Mouse (Mus musculus) ovary, adult 18-20 months (tissue): ENCODE measurements around the gene Lipe.
"Not testable (repeated sequence)": the region's sequence is repeated elsewhere in the genome, so short reads cannot be mapped to it uniquely, and the experiment has no call there.

Experiments used
- DNase-seq: peaks from one replicate; pipeline ENCODE4 v3.0.0; 2022; ENCODE audit warnings: low spot score, mixed read lengths

Lipe gene

DNA sequence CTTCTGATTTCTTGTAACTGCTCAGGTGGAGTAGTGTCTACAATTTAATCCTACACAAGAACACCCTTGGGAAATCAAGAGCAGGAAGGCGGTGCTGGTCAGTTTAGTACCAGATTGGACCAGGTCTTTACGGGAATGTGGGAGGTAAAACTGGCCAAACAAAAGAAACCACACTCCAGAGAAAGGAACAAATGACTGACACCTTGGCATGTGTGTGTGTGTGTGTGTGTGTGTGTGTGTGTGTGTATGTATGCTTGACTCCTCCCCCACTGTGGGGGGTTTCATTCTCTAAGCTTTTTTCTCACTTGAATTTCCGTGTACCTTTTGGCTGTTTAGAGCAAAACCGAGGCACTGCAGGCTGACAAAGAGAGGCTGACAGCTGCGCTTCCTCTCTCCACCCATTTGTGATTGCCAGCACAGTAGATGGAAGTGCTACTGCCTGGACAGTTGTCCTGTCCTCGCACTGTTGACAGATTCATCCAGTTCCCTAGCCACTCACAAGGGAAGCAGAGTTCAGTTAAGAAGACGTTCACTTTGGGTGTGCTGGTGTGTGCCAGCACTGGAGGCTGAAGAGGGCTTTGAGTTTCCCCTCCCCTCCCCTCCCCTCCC, 14.4 kb upstream of the Lipe start, which contains the start of gene Cxcl17:
Gene Cxcl17 (minus strand): TSS at position 54 of the 609 bp plus-strand sequence.
- no peak for DNase-seq

DNA sequence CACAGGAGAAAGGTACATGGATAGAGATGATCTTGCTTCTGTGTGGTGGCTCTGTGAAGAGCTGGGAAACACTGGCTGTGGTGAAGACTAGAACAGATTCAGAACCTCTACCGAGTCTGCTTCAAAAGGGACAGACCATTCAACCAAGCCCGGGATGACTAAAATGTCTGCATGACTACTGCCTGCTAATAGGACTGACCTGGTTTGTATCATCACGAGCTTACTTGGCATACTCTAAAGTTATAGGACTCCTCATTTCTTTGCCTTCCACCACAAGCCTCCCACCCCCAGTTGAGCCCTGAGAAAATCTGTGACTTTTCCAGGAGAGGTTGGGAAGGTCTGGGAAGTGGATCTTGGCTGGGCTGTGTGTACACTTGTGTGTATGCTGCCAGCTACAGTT, 13.4 kb upstream of the Lipe start:
- DNase-seq = no peak

DNA sequence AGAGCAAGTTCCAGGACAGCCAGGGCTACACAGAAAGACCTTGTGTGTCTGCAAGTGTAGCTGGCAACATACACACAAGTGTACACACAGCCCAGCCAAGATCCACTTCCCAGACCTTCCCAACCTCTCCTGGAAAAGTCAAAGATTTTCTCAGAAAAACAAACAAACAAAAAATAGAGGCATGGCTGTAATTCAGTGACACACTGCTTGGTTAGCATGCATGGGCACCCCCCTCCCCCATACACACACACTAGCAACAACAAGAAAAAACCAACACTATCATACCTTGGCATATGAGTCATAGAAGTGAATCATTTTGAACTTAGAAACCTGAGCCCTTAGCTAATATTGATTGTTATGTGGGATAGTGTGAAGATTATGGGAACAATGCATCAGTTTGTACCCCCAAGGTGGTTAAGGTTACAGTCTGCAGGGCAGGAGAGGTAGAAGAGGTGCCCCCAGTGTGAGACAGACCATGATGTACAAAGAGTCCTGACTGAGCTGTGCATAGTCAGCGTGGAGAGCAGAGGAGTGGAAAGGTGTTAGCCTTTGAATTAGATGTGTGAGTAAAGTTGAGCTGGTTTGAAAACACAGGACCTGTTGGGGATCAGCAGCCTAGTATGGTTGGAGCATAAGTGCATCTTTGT, 12.6 kb upstream of the Lipe start:
- no peak for DNase-seq

DNA sequence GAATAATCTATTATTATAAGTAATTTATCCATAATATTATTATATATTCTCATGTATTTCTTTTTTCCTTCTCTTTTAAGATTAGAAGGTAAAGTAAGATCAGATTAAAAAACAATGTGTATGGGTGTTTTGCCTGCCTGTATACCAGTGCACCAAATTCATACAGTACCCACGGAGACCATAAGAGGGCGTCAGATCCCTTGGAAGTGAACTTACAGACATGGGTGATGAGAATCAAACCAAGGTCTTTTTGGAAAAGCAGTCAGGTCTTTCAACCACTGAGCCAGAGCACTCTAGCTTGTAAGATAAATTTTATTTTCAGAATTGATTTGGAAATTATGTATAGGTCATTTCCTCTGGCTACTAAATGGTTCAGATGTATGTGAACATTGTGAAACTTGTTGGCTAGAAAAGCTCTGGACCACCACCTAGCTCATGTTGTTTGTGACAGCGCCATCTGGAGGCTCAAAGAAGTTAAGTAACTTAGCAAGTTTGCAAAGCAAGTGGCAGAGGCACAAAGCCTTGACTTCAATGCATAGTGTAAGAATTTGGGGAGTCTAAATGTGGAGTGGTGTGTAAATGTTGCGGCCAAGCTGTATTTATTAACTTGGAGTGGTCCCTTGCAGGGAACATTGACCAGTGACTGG, 10.7 kb upstream of the Lipe start:
- DNase-seq = no peak

DNA sequence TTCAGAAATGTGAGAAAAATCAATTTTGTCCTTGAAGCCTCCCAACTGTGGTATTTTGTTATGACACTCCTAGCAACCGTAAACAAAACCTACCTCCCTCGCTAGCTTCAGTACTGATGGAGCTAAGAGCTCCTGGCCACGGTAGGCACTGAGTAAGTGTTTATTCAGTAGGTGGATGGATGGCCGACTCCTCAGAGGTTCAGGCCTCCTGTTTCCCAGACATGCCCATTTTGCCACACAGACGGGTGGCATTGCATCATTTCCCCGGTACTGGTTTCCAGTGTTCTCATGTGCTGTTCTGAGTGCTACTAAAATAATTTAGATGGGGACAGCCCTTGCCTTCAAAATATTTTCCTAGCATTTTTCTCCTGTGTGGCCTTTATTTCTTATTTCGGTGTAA, 8.0 kb upstream of the Lipe start:
- DNase-seq = no peak

DNA sequence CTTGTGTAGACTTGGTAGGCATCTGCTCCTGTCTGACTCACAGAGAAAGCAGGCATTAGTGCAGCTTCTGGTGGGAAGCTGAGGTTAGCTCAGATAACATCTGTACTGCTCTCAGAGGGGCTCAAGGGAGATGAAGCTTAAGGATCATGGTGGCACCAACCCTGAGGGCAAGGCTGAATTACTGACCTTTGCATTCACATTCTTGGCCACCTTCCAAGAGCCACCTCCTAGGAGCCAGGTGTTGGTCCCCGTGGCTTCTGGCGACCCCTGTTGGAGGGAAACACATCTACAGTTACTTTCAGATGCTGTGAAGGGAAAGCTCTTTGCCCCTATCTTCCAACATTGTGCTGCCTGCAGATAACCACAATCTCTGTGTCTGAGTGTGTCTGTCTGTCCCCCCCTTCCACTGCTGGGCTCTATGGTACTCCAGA, 4.2 kb upstream of the Lipe start:
- no peak for DNase-seq

DNA sequence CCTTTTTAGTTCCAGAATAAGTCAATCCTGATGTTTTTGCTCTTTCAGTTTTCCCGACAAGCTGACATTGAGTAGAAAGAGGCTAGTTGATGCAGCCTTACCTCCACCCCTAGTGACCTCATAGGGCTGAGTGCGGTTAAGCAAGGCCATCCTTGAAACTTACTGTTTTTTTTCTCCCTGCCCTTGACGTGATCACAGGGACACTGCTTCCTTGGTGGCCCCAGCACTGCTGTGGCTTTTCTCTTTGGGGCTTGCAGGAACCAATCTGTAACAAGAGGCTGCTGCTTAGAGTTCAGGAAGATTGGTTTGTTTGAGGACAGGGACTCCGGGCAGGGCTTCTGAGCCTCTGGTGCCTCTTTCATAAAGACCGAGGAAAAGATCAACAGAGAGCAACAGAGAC, 3.5 kb upstream of the Lipe start:
- DNase-seq = no peak

DNA sequence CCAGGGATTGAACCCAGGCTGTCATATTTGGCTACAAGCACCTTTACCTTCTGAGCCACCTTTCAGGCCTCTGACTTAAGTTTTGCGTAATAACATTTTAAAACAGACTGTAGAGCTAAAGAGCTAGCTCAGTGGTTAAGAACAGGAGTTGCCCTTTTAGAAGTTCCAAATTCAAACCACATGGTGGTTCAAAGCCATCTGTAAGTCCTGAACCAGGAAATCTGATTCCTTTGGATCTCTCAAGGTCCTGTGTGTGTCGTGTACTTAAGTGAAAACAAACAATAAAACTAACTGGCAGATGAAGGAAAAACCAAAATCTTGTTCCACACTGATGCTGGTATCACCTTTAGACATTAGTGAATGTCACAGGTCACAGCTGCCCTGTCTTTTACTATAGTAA, 3.0 kb upstream of the Lipe start:
- no peak for DNase-seq

DNA sequence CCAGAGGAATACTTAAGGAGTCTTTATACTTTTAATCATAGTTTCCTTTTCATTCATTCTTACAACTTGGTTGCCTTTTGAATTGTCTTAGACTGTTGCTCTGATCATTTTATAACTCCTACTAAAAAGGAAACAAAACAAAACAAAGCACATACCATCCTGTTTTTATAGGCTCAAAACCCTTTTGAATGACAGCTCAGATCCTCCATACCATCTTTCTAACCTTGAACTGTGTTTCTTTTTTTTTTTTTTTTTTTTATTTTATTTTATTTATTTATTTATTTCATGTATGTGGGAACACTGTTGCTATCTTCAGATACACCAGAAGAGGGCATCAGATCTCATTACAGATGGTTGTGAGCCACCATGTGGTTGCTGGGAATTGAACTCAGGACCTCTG, 518 bp upstream of the Lipe start:
- not testable (repeated sequence) for DNase-seq

DNA sequence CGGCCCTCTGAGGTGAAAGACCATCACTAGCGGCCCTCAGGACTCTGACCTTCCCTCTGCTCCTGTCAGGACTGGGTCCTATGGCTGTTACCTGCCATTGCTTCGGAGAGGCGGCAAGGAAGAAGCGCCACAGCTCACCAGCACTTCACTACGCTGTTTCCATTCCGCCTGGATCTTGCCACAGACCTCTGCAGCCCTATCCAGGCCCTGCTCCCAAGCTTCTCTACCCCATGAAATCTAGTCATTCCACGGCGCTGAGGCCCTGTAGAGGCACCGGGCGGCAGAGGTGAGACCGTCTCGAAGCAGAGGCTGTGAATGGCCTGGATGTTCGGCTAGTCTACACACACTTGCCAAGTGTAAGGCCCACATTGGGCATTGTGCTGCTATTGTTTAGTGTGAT, 1.9 kb downstream of the Lipe start:
- DNase-seq = no peak

DNA sequence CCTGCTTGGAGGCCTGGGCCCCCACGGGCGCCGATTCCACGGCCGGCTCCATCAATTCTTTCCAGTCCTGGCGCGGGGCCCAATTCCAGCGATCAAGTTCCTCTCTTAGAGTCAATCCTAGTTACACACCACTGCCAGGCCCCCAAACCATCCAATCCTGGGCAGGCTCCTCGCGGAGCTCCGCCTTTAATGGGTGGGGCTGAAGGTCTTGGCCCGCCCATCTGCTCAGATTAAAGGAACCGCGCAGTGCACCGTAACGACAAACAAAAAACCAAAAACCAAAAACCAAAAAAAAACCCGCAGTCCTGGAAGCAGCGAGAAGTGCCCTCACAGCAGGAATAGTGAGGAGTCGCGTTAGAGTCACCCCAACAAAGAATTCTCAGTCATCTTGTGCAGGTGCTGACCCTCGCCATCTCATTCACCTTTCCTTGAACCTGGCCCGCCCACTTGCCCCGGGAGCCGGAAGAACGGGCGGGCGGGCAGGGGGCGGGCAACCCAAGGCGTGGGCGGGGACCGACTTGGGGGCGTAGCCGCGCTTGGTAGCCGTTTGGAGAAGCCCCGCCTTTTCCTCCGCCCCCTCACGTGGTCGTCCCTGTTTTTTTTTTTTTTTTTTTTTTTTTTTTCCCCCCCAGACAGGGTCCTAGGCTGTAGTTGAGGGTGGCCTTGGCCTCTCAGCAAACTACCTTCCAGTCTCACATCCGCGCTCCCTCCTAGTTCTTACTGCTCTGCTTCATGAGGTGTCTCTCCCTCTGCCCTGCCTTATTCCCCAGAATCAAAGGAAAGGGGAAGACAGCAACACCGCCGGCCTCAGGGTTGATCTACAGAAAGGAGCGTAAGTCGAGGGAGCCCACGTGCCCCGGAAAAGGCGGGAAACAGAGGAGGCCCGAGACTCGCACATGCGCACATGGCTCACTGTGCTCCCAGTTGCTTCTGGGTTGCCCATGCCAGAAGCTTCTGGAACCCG, 2.7 kb downstream of the Lipe start:
- DNase-seq = peak; percentile 93

DNA sequence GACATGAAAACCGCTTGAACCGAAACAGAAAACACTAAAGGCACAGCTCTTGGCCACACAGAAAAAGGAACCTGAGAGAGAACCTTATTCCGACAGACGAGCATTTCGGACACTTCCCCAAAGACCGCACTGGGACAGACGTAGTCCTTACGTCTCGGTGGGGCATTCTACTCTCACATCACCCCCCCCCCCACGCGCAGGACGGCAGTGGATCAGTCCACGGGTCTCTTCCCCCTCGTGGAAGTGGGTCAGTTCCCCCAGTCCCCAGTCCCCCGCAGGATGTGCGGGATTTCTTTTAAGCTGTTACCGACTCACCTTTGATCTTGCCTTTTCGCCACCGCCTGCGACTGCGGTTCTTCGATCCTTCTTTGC, 3.3 kb downstream of the Lipe start:
- no peak for DNase-seq

DNA sequence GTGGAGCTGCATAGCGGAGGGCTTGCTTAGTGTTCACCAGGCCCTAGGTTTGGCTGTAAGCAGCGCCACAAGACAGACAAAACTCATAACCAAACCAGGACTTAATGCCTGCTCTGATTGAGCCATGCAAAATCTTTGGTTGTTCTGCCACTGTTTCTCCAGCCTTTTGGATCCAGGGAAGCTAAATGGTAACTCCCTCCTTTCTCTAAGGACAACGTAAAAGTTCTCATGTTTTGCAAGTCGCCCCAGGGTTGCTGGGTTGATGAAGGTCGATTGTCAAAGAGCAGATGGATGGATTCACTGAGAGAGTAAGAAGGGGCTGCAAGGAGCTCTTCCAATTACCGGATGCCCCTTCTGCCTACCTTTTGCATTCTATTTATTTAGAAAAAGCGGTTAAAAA, 3.8 kb downstream of the Lipe start:
- no peak for DNase-seq

DNA sequence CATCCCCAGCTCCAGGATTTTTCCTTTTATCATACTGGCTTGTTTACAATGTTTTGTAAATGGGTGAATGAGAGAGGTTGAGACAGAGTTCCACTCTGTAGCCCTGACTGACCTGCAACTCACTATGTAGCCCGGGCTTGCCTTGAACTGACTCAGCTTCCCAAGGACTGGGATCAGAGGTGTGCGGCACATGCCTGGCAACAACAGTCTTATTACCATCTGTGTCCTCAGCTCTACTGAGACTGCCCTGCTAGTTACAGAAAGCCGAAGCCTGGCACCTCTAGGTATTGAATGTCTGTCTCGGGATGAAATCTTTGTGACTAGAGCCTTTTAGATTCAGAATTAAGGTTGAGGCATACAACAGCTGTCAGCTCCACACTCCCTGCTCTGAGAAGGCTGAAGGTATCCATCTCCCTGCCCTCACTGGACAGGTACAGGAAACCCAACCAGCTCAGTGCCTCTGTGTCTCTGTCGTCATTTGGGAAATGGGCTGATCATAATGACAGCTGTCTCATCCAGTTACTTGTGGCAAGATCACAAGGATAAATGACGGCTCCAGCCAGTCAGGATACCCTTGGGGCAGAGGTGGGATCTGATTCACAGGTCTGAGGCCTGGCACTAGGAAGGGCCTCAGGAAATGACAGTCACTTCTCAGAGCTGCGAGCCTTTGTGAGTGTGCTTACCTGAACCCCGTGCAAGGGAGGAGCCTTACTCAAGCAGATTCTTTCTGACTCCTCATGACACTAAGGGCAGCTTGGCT, 4.9 kb downstream of the Lipe start:
- no peak for DNase-seq

DNA sequence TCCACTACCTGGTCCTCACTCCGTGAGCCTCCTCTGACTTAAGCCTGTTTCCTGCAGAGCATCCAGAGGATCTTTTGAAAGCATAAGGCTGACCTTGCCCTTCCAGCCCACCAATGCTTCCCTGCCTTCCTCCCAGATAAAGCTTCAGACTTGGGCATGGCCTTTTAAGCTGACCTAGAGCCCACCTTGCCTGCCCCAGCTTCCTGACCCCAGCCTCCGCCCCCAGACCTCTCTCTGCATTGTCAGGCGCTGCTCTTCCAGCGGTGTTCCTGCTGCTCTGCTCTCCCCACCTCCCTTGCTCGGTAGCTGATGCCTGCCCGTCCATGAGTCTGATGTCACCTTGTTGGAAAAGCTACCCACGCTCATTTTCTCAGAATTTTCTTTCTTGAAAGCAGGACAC, 5.7 kb downstream of the Lipe start:
- no peak for DNase-seq

DNA sequence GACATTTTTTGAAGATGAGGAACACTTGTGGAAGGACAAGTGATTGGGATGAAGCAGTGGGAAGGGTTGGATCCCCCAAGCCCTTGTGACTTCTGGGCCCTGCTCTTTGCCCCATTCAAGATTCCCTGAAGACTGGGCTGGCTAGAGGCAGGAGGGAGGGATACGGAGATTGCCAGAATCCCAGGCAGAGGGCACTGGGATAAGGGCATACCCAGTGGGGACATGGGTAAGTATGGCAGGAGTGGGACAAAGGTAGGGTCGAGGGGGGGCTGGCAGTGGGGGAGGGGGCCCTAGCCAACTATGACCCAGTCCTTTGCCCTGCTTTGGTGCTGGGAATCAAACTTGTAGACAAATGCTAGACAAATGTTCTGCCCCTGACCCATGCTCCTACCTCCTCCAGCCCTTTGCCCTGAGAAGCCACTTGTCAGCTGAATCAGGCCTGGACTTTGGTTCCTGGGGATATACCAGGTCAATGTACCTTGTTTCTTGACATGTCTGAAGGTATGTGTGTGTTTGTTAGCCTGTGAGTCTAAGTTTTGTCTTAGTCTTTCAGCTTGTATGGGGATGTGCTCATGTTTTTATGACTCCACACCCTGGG, 6.6 kb downstream of the Lipe start:
- no peak for DNase-seq

DNA sequence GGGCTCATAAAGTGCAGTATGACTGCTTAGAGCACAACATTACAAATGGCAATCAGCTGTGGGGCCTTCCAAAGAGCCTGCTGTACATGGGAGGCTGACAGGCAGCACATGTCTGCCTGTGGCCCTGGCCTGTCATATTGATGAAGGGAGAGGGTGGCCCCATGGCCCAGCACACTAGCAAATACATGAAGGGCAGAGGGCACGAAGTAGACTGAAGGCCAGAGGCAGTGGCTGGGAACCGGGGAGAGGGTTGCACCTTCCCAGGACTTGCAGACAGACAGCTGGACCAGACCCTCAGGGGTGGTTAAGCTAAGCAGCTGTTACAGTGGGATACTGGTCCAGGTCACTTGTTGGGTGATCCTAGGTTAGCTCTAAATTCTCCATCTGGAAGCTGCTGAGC, 7.5 kb downstream of the Lipe start:
- no peak for DNase-seq

DNA sequence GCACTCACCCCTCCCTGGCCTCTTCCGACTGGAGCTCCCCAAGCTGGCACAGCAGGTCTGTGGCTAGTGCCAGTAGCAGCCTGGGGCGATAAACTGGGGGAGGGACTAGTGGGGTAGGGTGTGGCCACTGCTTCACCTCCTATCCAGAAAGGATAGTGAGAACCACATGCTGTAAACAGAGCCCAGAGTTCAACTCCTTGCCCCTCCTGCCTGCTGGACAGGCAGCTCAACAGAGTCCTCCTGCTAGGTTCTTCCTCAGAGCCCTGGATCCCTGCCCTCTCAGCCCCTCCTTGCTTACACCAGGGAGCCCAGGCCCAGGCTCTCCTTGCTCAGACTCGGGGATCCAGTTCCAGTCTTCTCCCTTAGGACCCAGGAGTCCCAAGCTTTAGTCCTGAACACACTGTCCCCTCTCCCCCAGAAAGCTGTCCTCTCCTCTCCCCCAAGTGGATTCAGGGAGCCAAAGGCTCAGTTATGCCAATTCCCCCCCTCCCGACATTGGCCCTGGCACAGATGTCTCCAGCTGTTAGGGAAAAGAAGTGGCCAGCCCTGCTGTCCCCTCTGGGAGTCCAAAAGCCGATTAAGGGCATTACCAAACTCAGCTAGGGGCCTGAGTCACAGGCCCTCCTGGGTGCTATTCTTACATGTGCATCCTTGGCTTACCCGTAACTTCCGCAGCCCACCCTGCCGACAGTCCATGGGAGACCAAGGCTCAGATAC, 8.3 kb downstream of the Lipe start:
- DNase-seq = peak; percentile 83

DNA sequence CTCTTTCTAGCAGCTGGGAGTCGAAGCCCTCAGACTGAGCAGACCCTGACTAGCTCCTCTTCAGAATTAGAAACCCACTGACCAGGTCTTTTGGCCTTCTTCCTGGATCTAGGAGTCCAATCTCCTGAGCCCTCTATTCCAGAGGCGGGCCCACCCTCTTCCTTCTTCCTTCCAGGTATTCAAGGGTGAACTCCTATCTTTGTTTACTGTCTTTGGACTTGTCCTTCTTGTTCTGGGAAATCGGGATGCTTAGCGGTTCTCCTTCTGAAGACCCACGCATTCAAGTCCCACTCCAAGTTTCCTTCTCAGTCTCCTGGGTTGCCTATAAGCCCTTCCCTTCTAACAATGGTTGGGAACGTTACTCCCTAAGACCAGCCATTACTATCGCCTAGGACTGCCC, 9.6 kb downstream of the Lipe start:
- DNase-seq = no peak

DNA sequence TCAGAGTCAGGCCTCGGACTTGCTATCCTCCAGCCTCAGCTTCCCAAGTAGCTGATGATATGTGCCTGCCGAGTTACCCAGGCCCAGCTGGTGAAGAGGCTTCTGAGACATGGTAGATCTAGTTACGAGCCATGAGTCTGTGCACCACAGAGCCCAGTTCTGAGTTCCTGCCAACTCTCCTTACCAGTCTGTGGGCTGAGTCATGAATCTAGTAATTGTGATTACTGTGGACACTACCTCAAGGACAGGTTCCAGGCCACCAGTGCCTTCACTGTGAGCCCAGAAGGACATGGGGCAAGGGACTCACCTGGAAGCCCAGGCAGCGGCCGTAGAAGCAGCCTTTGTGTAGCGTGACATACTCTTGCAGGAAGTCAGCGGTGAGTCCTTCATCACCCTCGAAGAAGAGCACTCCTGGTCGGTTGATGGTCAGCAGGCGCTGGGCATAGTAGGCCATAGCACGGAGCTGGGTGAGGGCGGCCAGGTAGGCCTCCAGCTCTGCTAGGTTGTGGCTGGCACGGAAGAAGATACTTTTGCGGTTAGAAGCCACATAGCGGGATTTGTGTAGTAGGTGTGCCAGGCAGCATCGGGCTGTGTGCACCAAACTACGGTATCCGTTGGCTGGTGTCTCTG, 10.6 kb downstream of the Lipe start:
- DNase-seq = no peak
